Mouse (Mus musculus): ENCODE measurements around the gene Pik3ca. TPM values are rescaled to one million over a fixed set of nuclear protein-coding genes. Genes with fewer than 3 reads are reported as not detected.
A peak's percentile ranks its signal among the peaks of the same experiment; 100 is the strongest.

The Pik3ca gene
- polyA plus RNA-seq, 1 experiment, result 24.8 TPM

DNA sequence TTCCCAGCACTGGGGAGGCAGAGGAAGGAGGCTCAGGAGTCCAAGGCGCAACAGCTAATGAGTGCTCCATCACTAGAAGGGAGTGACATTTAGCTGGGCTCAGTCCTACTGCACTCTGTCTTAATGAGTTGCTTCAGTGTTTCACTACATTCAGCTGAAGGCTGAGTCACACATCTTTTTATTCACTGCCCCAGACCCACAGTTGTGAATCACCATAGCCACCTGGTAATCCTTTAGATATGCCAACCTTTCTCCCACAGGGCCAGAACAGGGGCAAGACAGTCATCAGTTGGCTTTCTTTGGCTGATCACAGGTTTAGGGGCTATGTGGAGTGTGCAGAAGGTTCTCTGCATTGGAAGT is 99.2 kb downstream of the Pik3ca start:
- no peak for DNase-seq (ENCODE audit: low spot score)

DNA sequence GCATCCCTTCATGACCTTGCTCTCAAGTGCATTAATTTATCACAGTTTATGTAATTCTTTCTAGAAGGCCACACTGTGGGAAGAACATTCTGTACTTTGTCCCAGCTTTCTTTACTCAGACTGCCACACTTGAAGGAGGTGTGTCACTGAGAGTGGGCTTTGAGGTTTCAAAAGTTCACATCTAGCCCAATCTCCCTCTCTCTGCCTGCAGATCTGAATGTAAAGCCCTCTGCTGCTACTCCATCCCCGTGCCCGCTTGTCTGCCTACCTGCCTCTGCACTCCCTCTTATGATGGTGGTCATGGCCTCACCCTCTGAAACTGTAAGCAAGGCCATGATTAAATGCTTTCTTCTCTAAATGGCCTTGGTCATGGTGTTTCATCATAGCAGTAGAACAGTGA is 102.9 kb downstream of the Pik3ca start:
- DNase-seq (ENCODE audit: low spot score), result no peak

DNA sequence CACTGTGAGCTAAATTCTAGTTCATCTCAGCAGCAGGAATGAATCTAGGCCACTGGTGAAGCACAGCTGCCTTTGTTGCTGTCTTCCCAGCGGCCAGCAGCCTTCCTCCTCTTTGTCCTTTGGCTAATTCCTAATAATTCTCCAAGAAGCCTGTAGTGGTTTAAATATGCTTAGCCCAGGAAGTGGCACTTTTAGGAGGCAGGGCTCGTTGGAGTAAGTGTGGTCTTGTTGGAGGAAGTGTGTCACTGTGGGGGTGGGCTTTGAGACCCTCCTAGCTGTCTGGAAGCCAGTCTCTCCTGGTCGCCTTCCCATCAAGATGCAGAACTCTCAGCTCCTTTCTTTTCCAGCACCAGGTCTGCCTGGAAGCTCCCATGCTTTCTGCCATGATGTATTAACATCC is 108.4 kb downstream of the Pik3ca start:
- no peak for DNase-seq (ENCODE audit: low spot score)

DNA sequence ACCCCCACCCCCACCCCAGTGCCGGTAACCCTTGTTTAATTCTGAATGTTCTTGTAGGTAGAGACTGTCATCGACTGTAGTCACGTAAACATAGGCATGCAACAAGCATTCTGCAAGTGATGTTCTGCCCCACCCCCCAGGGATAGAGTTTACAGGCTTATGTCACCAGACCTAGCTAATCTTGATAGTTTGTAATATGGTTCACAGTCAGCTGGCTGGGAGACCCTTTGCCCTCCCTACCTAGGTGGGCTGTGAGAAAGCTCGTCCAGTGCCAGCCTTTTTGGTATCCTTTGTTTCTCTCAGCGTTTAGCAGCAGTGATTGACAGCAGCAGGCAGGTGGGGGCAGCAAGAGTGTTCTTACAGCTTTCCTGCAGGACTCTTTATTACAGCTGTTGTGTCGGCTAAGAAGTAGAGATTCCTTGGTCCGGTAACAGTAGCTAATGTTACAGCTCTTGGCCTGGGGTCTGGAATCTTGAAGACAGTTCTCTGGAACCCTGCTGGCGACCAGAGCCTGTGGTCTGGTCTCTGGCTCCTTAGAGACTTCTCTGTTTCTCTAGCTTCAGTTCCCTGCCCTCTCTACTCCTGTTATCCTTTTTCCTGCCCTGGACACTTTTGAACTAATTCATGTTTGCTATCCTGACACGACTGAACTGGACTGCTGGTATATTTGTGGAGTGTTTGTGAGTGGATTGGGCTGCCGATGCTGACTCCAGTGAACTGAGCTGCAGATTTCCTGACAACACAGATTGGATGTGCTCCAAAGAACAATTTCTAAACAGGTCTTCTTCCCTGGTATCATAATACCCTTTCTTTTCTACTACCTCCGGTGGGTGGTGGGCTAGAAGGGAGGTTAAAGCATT is 109.1 kb downstream of the Pik3ca start:
- no peak for DNase-seq (ENCODE audit: low spot score)

DNA sequence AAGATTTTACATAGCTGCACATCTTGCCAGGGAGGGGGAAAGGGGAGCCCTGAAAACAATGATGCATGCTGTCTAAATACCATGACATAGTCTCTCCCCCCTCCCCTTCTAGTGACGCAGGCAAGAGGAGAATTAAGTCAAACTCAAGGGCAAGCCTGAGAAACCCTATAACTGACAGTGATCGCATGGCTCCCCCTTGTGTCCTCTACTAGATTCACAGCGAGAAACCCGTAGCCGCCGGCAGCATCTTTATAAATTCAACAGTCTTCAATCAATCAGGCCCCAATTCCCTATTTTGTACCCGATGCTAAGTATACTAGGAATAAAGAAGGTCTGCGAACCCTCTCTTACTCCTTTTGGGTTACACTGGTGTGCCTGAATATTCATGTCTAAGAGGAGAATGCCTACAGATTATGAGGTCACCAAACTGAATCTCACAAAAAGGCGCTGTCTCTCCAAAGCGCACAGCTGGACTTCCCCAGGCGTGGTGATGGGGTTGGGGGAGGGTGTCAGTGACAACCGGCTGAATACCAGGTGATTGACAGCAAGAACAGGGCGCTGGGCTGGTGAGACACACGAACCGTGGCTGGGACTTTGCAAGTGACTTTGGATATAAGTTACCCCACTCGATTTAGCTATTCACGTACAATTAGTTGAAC is 111.3 kb downstream of the Pik3ca start:
- DNase-seq (ENCODE audit: low spot score), result no peak

DNA sequence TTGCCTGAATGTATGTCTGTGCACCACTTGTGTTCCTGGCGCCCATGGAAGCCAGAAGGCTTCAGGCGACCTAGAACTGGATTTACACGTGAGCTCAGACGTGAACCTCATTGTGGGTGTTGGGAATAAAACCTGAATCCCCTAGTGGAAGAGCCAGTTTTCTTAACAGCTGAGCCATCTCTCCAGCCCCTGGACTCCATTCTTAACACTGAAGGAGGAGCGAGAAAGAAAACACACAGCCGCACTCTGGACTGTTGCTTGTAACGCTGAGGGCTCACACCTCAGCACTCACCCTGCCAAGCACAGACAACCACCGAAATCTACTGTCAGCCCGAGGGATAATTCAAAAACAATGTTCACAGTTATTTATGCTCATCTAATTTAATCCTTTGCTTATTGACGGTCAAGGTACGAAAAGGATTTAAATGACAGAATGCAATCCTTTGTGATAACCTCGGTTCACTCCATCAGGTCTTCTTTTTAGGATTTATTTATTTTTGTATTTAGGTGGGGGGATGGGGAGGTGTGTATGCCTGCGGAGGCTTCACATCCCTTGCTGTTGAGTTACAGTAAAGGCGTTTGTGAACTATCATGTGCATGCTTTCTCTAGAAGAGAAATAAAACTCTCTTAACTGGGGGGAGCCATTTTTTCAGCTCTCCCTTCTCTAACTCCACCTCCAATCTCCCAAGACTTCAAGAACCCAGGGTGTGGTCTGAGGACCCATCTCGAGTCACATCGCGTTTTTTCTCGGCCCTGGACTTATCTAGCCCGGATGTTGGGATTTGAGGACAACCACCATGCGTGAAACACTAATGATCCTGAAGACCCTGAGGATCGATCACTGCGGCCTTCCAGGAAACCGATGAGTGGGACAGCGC is 112.3 kb downstream of the Pik3ca start, which contains the start of gene Zfp639:
Gene Zfp639 (plus strand): TSS at position 764 of the 879 bp plus-strand sequence.
- no peak for DNase-seq (ENCODE audit: low spot score)

DNA sequence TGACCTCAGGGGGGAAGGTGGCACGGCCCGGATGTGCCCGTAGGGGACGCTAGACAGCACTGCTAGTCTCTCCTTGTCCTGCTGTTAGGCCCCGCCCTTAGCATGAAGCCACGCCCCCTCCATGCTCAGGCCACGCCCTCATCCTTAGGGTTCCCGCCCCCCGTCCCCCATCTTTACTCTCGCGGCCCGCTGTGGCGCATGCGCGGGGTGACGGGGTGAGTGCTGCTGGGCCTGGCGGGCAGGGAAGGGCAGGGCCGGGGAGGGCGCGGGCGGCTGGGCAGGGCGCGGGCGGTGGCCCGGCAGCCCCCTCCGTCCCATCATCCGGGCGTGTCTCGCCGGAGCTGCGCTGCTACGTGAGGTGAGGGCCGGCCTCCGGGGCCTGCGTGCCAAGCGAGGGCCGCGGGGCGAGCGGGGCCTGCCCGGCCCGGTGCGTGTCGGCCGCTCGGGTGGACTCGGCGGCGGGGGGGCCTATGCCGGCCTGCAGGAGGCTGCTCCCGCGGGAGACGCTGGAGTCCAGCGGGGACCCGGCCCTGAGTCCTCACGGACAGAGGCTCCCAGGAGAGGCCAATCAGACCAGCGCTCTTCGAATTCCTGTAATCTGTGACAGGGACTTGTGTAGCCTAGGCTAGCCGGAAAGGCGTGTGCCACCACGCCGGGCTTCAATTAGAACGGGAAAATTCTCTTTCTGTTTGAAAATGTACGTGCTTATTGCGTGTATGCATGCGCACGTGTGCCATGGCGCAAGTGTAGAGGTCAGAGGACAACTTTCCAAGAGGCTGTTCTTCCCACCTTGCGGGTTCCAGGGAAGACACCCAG is 113.1 kb downstream of the Pik3ca start:
- peak; percentile 97 for DNase-seq (ENCODE audit: low spot score)

DNA sequence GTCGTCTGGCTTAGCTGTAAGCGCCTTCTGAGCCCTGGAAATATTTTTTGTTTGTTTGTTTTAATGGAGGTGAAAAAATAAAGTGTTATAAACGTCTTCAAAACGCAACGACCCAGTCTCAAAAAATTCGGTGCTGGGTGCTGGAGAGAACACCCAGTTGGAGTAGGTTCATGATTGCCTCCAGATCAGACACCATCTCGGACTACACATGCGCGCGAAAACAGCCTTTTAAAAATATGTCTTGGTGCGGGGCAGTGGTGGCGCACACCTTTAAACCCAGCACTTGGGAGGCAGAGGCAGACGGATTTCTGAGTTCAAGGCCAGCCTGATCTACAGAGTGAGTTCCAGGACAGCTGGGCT is 113.7 kb downstream of the Pik3ca start:
- no peak for DNase-seq (ENCODE audit: low spot score)

DNA sequence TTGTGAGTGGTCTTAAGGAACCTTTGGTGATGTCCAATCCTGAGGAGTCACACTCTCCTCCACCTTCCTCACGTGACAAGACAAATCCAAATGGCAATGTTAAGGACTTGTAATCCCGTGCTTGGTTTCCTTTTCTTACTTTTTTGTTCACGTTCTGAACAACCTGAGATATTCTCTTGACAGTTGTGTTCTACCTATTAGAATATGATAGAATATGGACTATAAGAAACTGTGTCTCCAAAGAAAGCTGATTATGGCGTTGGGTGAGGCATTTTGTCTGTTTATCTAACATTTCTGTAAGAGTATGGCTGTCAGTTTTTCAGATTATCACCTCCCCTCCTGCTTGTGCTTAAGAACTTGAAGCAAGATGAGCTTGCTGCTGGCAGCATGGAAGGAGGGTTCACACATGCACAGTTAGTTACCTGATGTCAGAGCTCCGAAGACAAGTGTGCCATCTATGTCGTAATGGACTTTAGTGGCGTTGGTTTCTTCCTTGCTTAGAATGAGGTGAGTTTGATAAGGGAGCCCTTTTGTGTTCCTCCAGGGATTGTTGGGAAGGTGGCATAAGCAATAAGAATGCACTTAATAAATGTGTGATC is 115.3 kb downstream of the Pik3ca start:
- DNase-seq (ENCODE audit: low spot score), result no peak

DNA sequence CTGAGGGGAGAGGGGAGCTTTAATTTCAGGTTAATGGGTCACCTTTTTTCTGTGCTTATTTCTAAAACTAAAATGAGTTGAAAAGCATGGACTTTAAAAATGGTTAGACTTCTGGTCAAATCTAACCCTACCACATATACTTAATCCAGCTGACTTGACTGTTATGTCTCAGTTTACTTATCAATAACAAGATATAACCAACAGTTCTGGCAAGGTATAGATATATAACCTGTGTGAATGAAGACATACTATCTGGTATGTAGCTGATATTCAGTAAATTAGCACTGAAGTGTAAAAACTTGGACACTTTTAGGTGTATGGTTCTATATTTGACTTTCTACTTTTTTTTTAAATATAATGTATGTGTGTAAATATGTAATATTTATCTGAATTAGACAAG is 116.1 kb downstream of the Pik3ca start:
- DNase-seq (ENCODE audit: low spot score), result no peak

Other genes starting within 250 kb of the Pik3ca start
- 11.3 and 14.3 TPM in 2 replicates for gene Zmat3, start 31.7 kb upstream of the Pik3ca start, polyA plus RNA-seq (2012; rRNA removed)
- gene Kcnmb3, start 94.6 kb downstream of the Pik3ca start, polyA plus RNA-seq (2012; rRNA removed), result not detected in 2 replicates
- gene Zfp639, start 112.6 kb downstream of the Pik3ca start, polyA plus RNA-seq (2012; rRNA removed), result 36.3 and 40.9 TPM in 2 replicates
- 40.2 and 56.0 TPM in 2 replicates for gene Mfn1, start 131.8 kb downstream of the Pik3ca start, polyA plus RNA-seq (2012; rRNA removed)
- 36.6 and 40.9 TPM in 2 replicates for gene Gnb4, start 218.9 kb downstream of the Pik3ca start, polyA plus RNA-seq (2012; rRNA removed)